Comparison of ENCODE assay signal across 10 mouse cellular contexts in genomic region chr12:117053223-117053850, GRCm38 (mm10).
DNase-seq lines count a peak whose midpoint lies in the region; ATAC-seq lines count a peak whose summit lies in the region.
"Had no signal": no experiment of that assay in that cellular context is flagged by ENCODE, and none has a peak within 500 bp of the region (broad histone marks: within the 10 kb centered on the region; RNA-seq: fewer than 3 reads in every experiment).

No protein-coding gene starts in this region.

- H3K4me2 ChIP-seq in neural tube, embryonic 11.5 days (ENCODE audit: low read depth), result peak overlapping the region; percentile 22
- H3K4me2 ChIP-seq in hindbrain, embryonic 16.5 days (ENCODE audit: low read length), result peak overlapping the region; percentile 35
- H3K4me2 ChIP-seq in midbrain, embryonic 14.5 days (ENCODE audit: low read length), result peak overlapping the region; percentile 43

- H3K9ac ChIP-seq in neural tube, embryonic 11.5 days (ENCODE audit: low read length), result no peak overlapping the region; the same call in 1 of the 2 replicates
- peak overlapping the region; percentile 41 for H3K9ac ChIP-seq in hindbrain, embryonic 16.5 days (ENCODE audit: low read depth, low read length)
- peak overlapping the region; percentile 43 for H3K9ac ChIP-seq in midbrain, embryonic 14.5 days (replicated peaks; ENCODE audit: low read length)

- 69% methylated on average over 9 of the region's 9 CpGs for WGBS in neural tube, embryonic 11.5 days
- 40% methylated on average over 9 of the region's 9 CpGs for WGBS in hindbrain, embryonic 16.5 days
- 33% methylated on average over 9 of the region's 9 CpGs for WGBS in midbrain, embryonic 14.5 days

- no peaks in the 10 kb centered on the region for H3K9me3 ChIP-seq in neural tube, embryonic 11.5 days (ENCODE audit: control insufficient read depth, low read length)
- no peaks in the 10 kb centered on the region for H3K9me3 ChIP-seq in hindbrain, embryonic 16.5 days (ENCODE audit: control insufficient read depth, low read length)
- no peaks in the 10 kb centered on the region for H3K9me3 ChIP-seq in midbrain, embryonic 14.5 days (ENCODE audit: control insufficient read depth, low read length)

- H3K27me3 ChIP-seq in neural tube, embryonic 11.5 days (ENCODE audit: control insufficient read depth, insufficient read depth, low read length), result no peaks in the 10 kb centered on the region
- no peaks in the 10 kb centered on the region for H3K27me3 ChIP-seq in hindbrain, embryonic 16.5 days (replicated peaks; ENCODE audit: control insufficient read depth, insufficient read depth, low read length)
- no peaks in the 10 kb centered on the region for H3K27me3 ChIP-seq in midbrain, embryonic 14.5 days (ENCODE audit: control insufficient read depth, insufficient read depth, low read length)

- peak; percentile 13; the same call in 1 of the 2 replicates for ATAC-seq in neural tube, embryonic 11.5 days (ENCODE audit: insufficient read depth, low FRiP score, low TSS enrichment)
- no peak; the same call in 1 of the 2 replicates for ATAC-seq in hindbrain, embryonic 16.5 days
- peak; percentile 28 for ATAC-seq in midbrain, embryonic 14.5 days (ENCODE audit: low FRiP score, low TSS enrichment)

- peak overlapping the region; percentile 73 for H3K27ac ChIP-seq in neural tube, embryonic 11.5 days (ENCODE audit: low read depth, low read length)
- H3K27ac ChIP-seq in hindbrain, embryonic 16.5 days (ENCODE audit: low read depth, low read length), result peak overlapping the region; percentile 64
- peak overlapping the region; percentile 93 for H3K27ac ChIP-seq in midbrain, embryonic 14.5 days (replicated peaks; ENCODE audit: low read depth, low read length)

- DNase-seq in neural tube, embryonic 11.5 days (ENCODE audit: low spot score), result no peak
- DNase-seq in neural tube, embryonic 10.5 days (ENCODE audit: extremely low spot score, low spot score), result no peak
- DNase-seq in midbrain, embryonic 14.5 days, result no peak
- no peak for DNase-seq in c-Kit-positive CD71-positive TER-119-positive erythroid progenitor cells, embryonic 14.5 days (ENCODE audit: low spot score)
- DNase-seq in thymus, postnatal 14 days, result no peak
- no peak for DNase-seq in right cerebral cortex, postnatal 36 days (ENCODE audit: low spot score in 2 of 2)
- DNase-seq in gastrocnemius, postnatal 4 days (ENCODE audit: low spot score in 2 of 2), result no peak
- DNase-seq: gastrocnemius, postnatal 36 days; kidney, adult 8-10 months had no signal

- no peak overlapping the region for H3K4me3 ChIP-seq in neural tube, embryonic 11.5 days (ENCODE audit: low read depth, low read length)
- H3K4me3 ChIP-seq in hindbrain, embryonic 16.5 days (ENCODE audit: low read length), result no peak overlapping the region
- no peak overlapping the region for H3K4me3 ChIP-seq in midbrain, embryonic 14.5 days (replicated peaks; ENCODE audit: low read depth, low read length)

- H3K36me3 ChIP-seq in neural tube, embryonic 11.5 days (ENCODE audit: control insufficient read depth, insufficient read depth, low read length), result no peaks in the 10 kb centered on the region
- H3K36me3 ChIP-seq in hindbrain, embryonic 16.5 days (ENCODE audit: control insufficient read depth, insufficient read depth, low read length), result no peaks in the 10 kb centered on the region
- H3K36me3 ChIP-seq in midbrain, embryonic 14.5 days (ENCODE audit: control insufficient read depth, insufficient read depth, low read length), result no peaks in the 10 kb centered on the region

- H3K4me1 ChIP-seq in neural tube, embryonic 11.5 days (ENCODE audit: control insufficient read depth, insufficient read depth, low read length), result peaks cover 9% of the 10 kb centered on the region
- peaks cover 14% of the 10 kb centered on the region for H3K4me1 ChIP-seq in hindbrain, embryonic 16.5 days (ENCODE audit: control insufficient read depth, insufficient read depth, low read depth, low read length)
- H3K4me1 ChIP-seq in midbrain, embryonic 14.5 days (ENCODE audit: control insufficient read depth, insufficient read depth, low read length), result peaks cover 36% of the 10 kb centered on the region
